Mouse (Mus musculus): ENCODE data around the gene Map3k5. TPM values are rescaled to one million over a fixed set of nuclear protein-coding genes. Genes with fewer than 3 reads are reported as not detected.

Gene Map3k5
- total RNA-seq, 2 experiments from 2014 or later: 47.7 to 48.4 TPM

DNA sequence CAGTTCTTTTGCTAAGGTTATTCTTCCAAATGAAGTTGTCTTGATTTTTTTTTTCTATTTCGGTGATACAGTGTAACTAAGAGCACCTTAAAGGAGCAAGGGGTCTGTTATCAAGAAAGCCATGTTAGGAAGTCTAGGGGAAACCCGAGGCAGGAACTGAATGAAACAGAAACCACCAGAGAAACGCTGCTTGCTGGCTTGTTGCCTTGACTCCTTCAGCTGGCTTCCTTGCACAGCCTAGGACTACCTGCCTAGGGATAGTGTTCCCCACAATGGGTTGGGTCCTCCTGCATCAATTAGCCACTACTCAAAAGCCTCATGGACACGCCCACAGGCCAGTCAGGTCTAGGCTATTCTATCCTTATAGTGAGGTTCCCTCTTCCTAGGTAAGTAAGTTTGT, 106.4 kb downstream of the Map3k5 start:
- no peak for DNase-seq (ENCODE audit: low spot score in 2 of 2)

DNA sequence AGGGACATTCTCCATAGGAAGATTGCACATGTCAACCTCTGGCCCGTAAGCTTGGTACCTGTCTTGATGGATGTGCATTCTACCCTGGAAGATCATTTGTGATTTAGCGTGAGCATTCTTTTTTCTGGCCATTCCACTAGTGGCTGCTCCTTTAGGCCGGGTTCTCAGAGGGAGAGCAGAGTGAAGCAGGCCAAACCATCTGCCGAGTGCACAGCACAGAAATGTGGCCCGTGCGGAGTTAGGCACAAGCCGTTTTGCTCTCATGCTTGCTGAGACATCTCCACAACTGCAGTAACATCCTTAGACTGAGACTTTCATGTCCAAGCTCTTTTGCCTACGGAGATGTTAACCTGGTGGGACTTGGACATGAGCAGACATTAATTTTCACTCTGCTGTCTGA, 107.8 kb downstream of the Map3k5 start:
- no peak for DNase-seq (ENCODE audit: low spot score in 2 of 2)

GRCm38 (mm10) chr10:20044051-20044450, 109.8 kb downstream of the Map3k5 start:
- no peak for DNase-seq (ENCODE audit: low spot score in 2 of 2)

- DNase-seq (ENCODE audit: low spot score in 2 of 2): no peak
Observed at GRCm38 (mm10) chr10:20045733-20046495, 111.6 kb downstream of the Map3k5 start.

- no peak for DNase-seq (ENCODE audit: low spot score in 2 of 2)
Observed at GRCm38 (mm10) chr10:20056859-20057644, 122.8 kb downstream of the Map3k5 start.

DNA sequence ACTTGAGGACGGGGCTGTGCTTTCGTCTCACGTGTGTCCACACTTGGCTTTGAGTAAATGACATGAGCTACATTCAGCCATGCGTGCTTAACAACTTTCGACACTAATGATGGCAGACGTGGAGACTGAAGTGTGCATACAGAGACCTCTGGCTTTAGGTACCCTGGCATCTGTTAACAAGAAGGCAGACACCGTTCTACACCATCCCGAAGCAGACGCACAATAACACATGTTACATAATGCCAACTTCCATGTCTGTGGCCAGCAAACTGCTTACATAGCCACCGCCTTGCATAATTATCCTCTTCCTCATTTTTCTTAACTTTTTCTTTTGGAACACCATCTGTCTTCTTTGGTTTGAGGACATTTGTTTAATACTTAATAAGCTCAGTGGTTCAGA, 123.8 kb downstream of the Map3k5 start:
- DNase-seq (ENCODE audit: low spot score in 2 of 2): no peak

- DNase-seq (ENCODE audit: low spot score in 2 of 2): no peak
Observed at GRCm38 (mm10) chr10:20058841-20059240, 124.6 kb downstream of the Map3k5 start.

- peak; percentile 42 to 46 for DNase-seq (ENCODE audit: low spot score in 2 of 2)
Observed at GRCm38 (mm10) chr10:20060320-20060970, 126.2 kb downstream of the Map3k5 start.

DNA sequence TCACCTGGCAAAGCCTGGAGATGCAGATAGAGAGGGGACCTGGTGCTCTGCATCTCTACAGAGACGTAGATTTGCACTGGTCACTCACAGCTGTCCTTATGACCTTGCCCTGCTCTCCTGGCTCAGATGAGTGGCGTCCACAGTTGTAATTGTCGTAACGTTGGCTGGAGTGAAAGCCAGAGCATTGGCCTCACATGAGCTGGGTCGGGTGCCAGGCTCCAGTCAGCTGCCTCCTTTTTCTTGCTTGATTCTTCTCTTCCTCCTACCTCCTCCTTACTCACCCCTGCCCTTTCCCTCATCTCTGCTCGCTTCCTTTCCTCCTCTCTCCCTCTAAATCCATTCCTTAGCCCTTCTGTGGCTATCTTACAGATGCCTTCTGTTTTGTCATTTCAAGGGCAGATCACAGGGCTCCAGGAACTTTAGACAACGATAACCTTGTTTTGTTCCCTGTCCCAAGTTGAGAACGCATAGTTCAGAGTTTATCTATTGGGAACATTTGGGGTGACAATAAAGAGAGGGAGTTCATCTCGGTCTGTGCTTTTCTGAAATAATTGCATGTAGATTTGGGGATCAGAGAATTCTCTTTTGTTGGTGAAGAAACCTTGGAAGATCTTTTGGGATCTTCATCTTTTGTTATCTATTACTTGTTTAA, 130.4 kb downstream of the Map3k5 start:
- DNase-seq (ENCODE audit: low spot score in 2 of 2): no peak

DNA sequence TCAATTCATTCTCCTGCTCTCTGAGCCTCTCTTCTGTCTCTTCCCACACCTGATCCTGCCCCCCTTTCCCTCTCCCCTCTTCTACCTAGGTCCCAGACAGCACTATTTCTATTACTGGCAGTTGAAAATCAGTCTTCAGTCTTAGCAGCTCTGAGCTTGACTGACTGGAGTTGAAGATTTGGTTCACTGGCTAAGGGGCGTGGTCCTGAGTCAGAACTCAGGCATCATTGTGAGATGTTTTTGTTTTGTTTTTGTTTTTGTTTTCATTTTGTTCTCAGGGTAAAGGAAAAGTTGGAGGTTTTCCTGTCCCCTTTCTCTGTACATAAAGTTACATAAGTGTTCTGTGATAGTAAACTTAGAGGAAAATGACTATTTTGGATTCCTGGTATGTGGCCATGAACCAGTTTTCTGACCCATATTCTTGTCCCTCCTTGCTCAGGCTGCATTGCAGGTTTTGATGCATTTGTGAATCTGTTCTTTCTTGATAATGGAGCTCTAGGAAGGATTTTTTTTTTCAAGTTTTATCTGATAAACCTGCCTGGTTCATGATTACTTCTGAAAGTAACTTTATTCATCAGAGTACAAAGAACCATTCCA, 131.9 kb downstream of the Map3k5 start:
- DNase-seq (ENCODE audit: low spot score in 2 of 2): no peak

DNA sequence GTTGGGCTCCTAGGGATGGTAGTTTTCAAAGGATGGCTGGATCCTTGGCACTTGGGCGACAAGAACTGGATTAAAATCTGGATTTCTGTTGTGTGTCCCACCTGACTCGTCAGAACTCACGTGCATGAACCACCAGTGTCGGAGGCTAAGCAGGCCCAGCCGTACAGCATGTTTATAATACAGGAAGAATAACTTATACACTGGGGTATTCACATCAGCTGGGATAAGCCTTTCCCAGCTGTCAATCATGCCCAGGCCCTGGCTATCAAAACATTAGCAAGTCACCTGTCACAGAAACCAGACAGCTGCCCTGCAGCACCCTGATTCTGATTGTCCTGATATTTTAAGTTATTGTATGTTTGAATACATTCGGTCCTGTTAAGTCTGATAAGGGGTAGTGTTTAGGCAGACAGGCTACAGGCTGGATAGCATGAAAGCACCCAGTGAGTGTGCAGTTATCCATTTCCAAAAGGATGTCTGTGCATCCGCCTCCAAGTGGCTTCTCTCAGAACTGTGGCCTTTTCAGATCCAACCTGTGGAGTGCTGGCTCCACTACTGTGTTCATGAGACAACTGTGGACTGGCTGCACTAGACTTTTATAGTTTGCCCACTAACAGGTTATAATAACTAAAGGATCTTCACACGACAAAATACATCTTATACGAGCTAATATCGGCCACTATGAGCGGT, 135.6 kb downstream of the Map3k5 start:
- DNase-seq (ENCODE audit: low spot score in 2 of 2): no peak

- no peak for DNase-seq (ENCODE audit: low spot score in 2 of 2)
Observed at GRCm38 (mm10) chr10:20070576-20071109, 136.4 kb downstream of the Map3k5 start.

GRCm38 (mm10) chr10:20071716-20072115, 137.4 kb downstream of the Map3k5 start:
- no peak for DNase-seq (ENCODE audit: low spot score in 2 of 2)

DNA sequence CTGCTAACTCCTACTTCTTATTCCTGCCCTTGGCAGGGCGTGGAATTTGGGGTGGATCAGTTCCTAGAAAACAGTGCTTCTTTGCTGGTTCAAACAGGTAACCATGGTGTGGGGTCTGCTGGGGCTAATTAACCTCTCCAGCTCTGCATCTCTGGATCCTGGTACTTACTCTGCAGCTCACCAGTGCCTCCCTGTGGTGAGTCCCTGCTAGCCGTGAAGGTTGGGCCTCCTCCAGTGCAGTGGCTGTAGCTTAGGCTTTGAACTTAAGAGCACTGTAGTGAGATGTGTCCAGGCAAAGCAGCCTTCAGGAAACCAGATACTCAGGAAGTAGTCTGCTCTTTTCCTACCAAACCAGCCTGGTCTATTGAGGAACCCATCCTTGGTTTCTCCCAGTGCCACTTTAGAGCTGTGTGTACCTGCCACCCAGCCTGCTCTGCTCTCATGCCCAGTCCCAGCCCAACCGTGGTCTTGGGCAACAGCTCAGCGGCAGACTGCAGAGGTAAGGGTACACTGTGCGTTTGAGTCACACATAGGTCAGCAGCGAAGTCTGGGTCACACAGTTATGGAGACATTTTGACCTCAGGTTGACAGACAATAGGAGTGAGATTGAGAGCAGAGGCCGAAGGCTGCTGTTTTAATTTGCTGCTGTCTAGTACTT, 139.1 kb downstream of the Map3k5 start:
- peak; percentile 73 to 84 for DNase-seq (ENCODE audit: low spot score in 2 of 2)

DNA sequence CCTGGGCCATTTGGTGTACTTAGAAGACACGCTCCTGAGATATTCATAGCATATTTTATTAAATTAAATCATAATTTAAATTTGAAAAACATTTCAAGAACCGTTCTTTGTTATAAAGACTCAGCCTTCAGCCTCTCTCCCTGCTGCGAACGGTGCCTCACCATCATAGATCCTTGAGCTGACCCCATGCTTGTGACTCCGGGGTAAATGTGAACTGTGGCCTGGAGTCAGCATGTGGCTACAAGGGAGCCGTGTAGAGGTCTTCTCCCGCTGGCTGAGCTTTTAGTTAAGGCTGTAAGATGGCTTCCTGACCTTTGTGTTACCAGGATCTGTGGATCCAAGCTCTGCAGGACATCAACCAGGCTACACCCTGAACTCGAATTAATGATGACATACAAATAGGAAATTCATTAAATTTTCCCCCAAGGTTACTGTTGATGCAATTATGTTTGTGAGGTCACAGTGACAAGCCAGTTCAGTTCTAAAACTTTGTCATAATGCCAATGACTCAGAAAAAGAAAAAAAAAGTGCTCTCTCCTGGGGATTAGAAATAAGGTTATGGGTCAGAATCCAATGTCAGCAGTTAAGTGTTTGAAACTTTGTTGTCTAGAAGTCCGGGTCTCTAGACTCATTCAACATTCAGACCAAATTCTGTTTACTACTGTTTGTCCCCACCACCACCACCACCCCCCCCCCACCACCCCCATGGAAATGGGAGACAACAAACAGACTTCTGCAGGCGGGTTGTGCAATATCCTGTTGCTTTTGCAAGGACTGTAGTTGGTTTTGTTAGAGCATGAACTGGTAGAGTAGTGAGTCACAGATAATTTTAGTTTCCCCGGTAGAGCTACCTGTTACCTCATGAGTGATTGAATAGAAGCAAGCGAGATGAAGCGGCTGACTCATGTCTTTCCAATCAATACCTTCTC, 142.5 kb downstream of the Map3k5 start:
- DNase-seq (ENCODE audit: low spot score in 2 of 2): no peak

GRCm38 (mm10) chr10:20078350-20078749, 144.1 kb downstream of the Map3k5 start:
- no peak for DNase-seq (ENCODE audit: low spot score in 2 of 2)

DNA sequence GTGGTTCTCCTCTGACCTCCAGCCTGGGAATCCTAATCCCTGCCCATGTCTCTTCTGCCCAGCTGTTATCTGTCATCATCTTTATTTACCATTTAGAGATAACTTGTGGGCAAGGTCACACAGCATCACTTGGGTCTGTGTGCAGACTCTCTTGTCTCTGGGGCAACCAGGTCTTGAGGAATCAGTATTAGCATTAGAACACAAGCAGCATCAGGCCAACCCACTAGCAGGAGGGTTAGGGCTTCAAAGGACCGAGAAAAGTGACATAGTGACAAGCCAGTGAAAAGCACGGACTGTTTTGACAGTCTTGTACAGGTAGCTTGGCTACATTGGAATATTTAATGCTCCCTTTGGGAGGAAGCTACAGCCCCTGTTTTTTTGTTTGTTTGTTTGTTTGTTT, 153.6 kb downstream of the Map3k5 start:
- no peak for DNase-seq (ENCODE audit: low spot score in 2 of 2)

DNA sequence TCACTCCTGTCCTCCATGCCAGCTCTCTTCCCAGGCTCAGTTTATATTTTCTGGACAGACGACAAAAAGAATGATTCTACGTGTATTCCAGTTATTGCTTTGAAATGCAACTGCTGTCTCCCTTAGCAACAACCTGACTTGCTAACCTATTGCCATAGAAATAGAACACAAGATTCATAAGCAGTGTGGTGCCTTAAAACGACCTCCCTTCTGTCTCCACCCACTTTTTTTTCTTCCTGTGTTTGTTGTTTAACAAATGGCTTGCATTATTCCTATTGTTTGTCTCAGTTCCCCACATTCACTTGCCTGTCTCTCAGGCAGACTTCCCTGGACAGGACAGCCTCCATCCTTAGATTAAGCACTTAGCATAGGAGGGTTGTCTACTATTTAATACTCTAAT, 154.8 kb downstream of the Map3k5 start:
- no peak for DNase-seq (ENCODE audit: low spot score in 2 of 2)

DNA sequence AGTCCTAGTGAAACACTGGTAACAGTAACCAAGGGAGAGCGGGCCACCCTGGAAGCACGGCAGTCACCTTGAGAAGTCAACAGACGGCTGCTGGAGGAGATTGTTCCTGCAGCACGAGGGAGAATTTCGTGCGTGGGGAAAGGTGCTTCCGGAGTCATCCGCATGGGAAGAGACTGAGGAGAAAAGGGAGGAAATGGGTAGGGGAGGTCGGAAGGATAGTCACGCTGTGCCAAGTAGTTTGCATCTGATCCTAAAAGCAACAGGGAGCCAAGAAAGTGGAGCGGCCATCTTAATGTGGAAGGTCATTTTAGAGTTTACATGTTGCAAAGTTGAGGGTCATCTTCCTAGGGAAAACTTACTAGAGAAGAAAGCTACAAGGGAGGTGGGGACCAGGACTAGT, 155.9 kb downstream of the Map3k5 start:
- DNase-seq (ENCODE audit: low spot score in 2 of 2): no peak

All from left cerebral cortex, adult 18-20 months (tissue).